Mouse (Mus musculus) cerebellum, postnatal 4 days (tissue): ENCODE data around the gene Akna.

Experiments
- DNase-seq, 2 experiments: peaks; one replicate each; pipeline ENCODE4 v3.0.0; 2022; ENCODE audit warnings: low spot score in 2 of 2, mixed read lengths in 1 of 2

Gene Akna

GRCm38 (mm10) chr4:63384262-63384661 lies 18.9 kb downstream of the Akna start:
- DNase-seq = no peak

GRCm38 (mm10) chr4:63383474-63383873 lies 19.7 kb downstream of the Akna start:
- DNase-seq = no peak

DNA sequence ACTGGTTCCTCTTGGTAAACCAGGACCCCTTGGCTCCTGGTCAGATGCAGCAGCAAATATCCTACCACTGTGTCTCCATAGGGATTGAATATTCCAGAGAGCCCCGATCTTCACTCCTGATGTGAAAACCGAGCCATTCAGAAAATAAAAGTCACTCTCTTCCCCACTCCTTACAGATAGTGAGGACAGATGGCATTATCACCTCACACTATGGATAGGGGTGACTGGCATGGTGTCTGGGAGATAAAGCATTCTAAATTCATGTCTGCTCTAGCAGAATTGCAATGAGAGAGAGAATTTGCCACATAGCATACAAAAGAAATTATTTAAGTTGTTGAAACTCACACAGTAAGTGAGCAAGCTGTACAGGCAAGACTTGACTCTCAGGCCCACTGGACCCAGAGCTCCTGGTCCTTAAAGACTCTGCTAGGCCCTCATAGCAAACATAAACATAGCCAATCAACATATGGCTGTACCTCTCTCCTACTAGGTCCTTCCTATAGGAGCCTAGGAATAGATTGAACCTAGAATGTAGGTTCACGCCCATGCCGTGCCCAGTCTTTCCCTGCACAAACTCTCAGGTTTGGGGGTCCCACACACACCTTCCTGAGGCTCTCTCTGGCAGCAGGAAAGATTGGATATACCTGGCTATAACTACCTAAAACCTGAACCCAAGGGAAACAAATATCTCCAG lies 20.3 kb downstream of the Akna start:
- DNase-seq = no peak

GRCm38 (mm10) chr4:63377483-63377882 lies 25.7 kb downstream of the Akna start:
- DNase-seq = no peak

GRCm38 (mm10) chr4:63375367-63375766 lies 27.8 kb downstream of the Akna start:
- peak in 1 of 2 experiments; percentile 50 for DNase-seq

DNA sequence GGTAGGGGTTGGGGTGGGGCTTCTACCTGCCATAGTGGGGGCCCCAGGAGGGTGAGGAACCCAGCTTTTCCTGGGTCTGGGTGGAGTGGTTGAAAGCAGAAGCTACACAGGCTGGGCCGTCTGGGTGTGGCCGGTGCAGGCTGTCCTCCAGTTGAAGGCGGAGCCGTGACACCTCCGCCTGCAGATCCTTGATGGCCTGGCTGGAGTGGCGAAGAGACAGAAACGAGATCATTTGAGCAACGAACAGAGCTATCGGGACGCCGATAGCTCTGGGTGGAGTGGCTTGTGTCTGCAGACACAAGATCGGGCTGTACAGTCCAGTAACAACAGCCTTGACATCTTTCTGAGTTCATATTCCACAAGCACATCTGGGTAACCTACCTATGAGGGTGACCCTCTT lies 28.8 kb downstream of the Akna start:
- DNase-seq = no peak

DNA sequence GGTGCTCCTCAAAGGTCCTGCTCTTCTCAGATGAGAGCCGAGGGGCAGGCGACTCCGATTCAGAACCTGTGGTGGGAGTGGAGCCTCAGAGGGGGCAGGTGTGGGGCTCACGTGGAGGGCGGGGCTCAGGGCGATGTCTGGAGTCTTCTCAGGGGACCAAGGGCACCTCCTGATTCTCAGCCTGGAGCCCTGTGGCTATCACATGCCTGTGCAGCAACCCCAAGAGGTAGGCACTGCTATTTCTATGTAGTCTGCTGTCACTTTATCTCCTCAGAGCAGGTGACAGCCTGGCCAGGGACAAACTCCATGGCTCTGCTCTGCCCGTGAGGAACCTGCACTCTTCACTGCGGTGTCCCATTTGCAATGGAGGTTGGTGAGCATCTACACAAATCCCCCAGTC lies 29.8 kb downstream of the Akna start:
- no peak for DNase-seq

- peak in 1 of 2 experiments; percentile 38 for DNase-seq
Observed at GRCm38 (mm10) chr4:63371890-63372289, 31.3 kb downstream of the Akna start.

DNA sequence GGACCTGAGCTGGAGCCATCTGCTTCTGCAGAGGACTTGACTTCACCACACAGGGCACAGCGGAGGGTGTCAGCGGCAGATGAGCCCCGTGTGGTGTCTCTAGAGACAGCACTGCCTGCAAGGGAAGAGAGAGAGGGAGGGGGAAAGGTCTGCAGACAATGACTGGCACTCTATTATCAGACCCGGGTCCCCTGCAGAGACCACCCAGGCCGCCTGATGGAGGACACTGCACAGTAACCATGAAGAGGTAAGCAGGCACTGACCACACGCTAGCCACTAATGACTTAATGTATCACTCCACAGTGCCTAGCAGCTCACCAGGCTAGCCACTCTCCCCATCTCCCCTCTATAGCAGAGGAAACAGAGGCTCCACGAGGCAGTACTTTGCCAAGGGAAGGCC lies 32.3 kb downstream of the Akna start:
- DNase-seq = no peak

- peak; percentile 92 to 94 for DNase-seq
Observed at GRCm38 (mm10) chr4:63368577-63368976, 34.6 kb downstream of the Akna start.

GRCm38 (mm10) chr4:63362150-63362549 lies 41.0 kb downstream of the Akna start, which contains the start of gene Orm2:
Orm2 (plus strand) TSS chr4:63362449.
- DNase-seq = no peak

- DNase-seq = no peak
Observed at GRCm38 (mm10) chr4:63359861-63360260, 43.3 kb downstream of the Akna start.

- DNase-seq = no peak
Observed at GRCm38 (mm10) chr4:63356981-63357570, 46.1 kb downstream of the Akna start.

DNA sequence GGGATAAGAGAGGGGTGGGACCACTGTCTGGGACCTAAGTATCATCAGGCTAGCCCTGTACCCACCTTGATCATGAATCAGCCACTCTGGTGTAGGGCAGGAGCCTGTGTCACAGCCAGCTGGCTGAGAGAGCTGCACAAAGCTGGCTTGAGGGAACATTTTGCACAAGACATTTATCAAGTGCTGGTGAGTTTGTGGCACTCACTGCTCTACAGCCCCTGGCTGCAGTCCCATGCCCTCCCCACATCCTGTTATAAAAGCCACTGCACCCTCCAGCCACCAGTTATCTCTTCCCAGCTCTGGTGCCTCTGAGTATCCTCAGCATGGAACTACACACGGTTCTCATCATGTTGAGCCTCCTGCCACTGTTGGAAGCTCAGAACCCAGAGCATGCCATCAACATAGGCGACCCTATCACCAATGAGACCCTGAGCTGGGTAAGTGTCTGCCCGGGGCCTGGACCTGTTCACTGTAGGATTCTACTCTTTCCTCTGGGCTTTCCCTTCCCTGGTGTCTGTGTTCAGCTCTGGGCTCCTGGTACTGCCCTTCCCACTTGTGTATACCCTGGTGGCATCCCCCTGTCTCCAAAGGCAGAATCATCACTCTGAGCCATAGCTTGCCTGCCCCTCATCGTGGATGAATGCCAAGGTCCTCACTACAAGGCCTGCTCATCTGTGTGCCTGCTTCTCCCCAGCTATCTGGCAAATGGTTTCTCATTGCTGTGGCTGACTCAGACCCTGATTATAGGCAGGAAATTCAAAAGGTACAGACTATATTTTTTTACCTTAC lies 47.1 kb downstream of the Akna start, which contains the start of gene Orm3:
TSS of gene Orm3 (plus strand) at position 286 of the 789 bp plus-strand sequence.
- no peak for DNase-seq

DNA sequence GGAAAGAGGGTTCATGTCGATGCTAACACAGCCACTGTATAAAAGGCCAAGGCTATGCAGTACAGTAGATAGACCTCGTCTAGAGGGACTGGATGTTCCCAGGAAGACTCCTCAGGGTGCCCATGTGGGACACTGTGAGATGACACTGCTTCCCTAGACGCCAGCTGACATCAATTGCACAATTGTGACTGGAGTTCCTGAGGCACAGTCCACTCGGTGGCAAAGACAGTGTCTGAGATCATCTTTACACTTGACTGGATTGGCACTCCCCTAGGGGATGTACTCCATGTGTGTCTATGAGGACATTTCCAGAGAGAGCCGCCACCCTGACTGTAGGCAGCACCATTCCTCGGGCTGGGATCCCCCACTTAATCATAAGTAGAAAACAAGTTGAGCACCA lies 54.6 kb downstream of the Akna start:
- DNase-seq = no peak

DNA sequence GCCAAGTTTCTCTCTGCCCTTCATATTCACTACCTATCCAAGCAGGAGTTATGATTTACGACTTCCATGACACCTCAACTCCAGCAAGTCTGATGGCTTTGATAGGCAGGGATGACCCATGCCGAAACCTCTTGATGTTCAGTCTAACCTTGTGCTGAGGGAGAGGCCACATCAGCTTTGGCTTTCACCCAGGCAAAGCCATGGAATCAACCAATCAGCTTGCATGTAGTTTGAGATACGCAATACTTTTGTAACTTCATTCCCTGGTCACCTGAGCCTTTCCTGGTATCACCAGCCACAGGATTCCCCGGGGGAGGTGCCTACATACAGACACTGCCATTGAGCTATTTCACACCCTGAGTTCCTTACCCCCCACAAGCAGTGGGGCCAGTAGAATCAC lies 56.5 kb downstream of the Akna start:
- no peak for DNase-seq

DNA sequence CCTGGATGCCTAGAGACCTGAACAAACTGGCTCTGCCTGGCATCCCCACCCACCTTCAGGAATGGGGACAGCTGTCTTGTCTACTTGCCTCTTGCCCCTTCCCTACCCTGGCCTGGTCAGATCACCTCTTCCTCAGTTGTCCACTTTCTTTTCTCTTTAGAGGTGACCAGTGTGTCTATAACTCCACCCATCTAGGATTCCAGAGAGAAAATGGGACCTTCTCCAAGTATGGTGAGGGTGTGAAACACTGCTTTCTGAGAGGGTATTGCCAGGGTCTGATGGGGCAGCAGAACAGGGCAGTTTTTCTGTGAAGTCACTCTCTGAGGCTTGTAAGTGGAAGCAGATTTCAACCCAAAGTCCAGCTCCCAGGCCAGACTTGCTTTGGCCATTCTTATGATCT lies 57.9 kb downstream of the Akna start:
- DNase-seq = no peak

DNA sequence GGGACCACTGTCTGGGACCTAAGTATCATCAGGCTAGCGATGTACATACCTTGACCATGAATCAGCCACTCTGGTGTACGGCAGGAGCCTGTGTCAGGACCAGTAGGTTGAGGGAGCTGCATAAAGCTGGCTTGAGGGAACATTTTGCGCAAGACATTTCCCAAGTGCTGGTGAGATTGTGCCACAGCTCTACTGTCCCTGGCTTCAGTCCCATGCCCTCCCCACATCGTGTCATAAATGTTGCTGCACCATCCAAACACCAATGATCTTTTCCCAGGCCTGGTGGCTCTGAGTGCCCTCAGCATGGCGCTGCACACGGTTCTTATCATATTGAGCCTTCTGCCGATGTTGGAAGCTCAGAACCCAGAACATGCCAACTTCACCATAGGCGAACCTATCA lies 58.9 kb downstream of the Akna start, which contains the start of gene Orm1:
TSS of gene Orm1 (plus strand) at position 266 of the 400 bp plus-strand sequence.
- no peak for DNase-seq

DNA sequence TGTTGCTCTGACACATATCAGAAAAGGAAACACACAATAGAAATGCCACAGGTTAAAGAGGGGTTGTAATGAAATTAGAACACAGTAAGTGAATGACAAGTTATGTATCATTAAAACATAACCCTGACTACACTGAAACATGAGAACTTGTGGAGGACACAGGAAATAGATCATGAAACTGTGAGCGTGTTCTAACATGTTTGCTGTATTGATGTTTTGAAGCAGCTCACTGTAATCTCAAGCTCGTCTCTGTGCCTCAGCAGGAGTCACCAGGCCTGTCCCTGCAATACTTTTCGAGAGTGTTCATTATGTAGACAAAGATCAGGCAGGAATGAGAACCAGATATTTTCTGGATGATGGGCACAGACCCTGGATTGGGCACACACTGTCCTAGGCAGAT lies 59.5 kb downstream of the Akna start:
- DNase-seq = no peak

GRCm38 (mm10) chr4:63342491-63342890 lies 60.7 kb downstream of the Akna start:
- DNase-seq = no peak

DNA sequence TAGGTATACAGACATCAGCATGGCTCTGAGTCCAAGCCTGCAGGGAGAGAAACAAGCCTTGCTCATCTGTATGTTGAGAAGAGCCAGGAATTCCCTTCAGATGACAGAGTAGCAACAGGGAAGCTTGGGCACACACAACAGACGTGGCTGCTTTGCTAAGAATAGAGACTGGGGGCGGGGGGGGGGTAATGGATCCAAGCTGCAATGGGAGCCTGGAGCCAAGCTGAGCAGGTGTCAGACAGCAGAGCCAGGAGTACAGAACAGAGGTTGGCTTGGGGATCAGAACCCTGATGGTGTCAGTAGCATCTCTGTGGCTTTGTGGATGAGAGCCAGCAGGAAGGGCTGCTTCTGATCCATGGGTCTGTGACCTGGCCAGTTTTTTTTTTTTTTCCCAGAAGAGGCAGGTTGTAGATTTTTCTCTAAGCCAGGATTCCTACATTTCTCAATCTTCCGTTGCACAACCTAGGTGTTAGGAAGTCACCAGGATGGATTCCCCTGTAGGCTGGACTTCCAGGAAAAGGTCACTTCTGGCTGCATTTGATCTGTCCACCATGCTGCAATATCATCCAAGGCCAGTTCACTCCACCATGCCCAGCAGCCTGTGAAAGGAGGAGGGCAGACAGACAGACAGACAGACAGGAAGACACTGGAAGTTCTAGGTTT lies 64.6 kb downstream of the Akna start:
- DNase-seq = peak in 1 of 2 experiments; percentile 38

DNA sequence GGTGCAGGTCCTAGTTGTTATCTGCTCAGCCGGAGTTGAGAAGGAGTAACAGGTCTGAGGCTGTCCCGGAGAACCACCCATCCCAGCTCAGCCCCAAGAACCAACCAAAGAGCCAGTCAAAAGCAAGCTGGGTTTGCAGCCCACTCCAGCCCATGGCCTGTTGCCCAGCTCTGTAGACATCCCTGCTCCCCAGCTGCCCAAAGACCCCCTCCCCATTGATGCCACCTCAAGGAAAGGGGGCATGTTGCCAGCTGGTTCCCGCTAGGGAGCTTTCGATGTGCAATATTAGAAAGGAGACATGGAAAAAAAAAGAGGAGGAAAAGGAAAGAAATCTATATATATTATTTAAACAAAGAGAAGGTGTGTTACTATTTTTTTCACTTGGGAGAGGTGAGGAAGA lies 69.8 kb downstream of the Akna start:
- no peak for DNase-seq
